Mouse (Mus musculus): ENCODE measurements around the gene Larp4. TPM values are rescaled to one million over a fixed set of nuclear protein-coding genes. Genes with fewer than 3 reads are reported as not detected.

The Larp4 gene
- total RNA-seq, 2 experiments from 2014 or later = 40.4 to 41.9 TPM

- no peak for DNase-seq
- intact Hi-C loops (cut with DNase I; ENCODE audit: low total_unique reads) = loop anchor here (5.0 kb wide), 1 partner anchor 73 kb away; no protein-coding TSS in a partner anchor
Measured at GRCm38 (mm10) chr15:100049496-100050087, 79.7 kb downstream of the Larp4 start.

GRCm38 (mm10) chr15:100050940-100051339 is 81.1 kb downstream of the Larp4 start:
- DNase-seq = no peak
- intact Hi-C loops (cut with DNase I; ENCODE audit: low total_unique reads) = no loop called here

DNA sequence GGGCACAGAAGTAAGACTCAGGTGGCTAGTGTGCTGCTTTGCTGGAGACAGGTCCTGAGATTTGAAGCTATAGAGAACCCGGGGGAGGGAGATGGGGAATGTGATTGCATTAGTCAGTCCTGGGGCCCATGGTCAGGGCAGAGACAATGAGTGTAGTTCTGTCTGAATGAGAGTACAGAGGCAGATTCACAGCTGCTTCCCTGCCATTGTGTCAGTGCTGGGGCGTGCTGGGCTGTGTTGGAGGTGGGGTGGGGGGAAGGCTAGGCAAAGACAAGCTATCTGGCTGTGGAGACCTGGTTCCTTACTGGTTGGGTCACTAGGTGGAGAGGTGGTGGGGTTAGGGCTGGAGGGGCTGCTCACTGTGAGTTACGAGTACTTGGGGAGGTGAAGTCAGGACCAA is 82.9 kb downstream of the Larp4 start:
- no peak for DNase-seq
- intact Hi-C loops (cut with DNase I; ENCODE audit: low total_unique reads) = no loop called here

DNA sequence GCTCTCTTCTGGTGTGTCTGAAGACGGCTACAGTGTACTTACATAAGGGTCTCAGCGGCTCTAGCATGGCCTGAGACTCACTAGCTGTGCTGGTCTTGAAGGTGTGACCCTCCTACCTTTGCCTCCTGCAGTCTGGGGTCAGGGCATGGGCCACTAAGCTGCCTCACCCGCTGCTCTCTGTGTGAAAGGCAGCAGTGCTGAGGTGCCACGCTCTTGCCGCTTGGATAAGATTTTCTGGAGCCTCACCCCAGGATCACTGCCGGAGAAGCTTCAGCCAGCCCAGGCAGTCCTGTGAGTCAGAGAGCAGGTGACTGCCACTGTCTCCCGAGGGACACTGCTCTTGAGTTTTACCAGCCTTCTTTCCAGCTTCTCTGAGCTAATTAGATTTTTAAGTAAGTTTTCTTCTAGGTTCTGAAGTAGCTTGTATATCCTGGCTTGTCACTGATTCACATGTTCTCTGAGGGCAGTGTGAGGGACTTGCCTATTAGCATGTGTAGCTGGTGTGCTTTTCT is 86.6 kb downstream of the Larp4 start:
- intact Hi-C loops (cut with DNase I; ENCODE audit: low total_unique reads) = no loop called here

DNA sequence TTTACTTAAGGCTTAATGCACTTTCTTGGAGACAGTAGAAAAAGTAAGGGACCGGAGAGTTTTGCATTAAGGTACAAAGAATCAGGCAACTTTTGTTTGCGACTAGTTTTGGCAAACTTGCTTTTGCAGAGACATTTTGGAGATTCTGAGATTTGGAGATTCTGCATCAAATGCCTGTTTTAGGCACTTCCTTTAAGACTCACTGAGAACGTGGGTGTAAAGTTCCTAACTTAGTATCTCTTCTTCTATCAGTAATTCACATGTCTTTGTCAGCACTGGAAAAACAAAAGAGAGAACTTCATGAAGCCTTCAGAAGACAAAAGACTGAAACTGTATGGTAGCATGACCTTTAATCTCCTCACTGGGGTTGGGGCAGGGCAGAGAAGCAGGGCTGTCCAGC is 87.8 kb downstream of the Larp4 start:
- intact Hi-C loops (cut with DNase I; ENCODE audit: low total_unique reads) = no loop called here
- no peak for DNase-seq

More for the DNA sequence above, 86.6 kb downstream of the Larp4 start:
- DNase-seq = no peak

GRCm38 (mm10) chr15:100058143-100058542 is 88.3 kb downstream of the Larp4 start:
- intact Hi-C loops (cut with DNase I; ENCODE audit: low total_unique reads) = no loop called here
- no peak for DNase-seq

DNA sequence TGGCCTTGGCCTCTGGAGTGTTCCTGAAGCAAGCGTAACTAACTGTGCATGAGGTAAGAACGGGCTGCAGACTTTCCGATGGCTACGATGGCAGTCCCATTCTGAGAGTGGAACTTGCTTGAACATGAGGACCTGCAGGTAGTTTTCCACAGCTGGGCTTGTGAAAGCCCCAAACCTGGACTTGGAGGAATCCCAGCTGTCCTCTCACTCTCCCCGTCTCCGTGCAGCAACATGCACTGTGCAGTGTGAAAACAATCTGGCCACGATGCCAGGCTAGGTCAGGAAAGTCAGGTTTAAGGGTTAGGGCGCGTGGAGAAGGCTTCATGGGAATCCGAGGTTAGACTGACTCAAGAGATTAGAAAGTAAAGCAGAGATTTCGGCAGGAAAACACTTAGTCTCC is 89.0 kb downstream of the Larp4 start:
- intact Hi-C loops (cut with DNase I; ENCODE audit: low total_unique reads) = no loop called here

DNA sequence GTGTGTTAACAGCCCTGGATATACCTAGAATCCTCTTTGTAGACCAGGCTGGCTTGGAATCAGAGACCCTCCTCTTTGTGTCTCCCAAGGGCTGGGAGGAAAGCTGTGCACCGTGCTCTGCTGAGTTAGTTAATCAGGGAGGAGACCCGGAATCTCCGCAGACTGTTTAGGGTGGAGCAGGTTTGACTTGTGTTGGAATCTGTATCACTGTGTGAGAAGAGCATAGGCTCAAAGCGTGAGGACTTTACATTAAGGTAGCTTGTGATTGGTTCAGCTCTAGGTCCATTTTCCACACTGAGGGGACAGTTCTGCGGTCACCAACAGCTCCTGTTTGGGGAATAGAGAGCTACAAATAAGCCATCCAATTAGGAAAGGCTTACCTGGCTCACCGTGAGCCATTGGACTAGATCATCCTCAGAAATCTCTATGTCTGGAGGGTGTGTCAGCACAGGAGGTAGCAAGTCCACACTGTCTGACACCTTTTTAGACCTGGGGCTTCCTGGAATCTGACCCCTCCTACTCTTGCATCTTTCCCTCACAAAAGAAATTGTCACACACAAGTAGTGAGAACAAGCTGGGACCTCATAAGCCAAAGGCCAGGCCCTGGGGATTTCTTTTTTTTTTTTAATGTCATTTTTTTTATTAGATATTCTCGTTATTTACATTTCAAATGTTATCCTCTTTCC is 89.9 kb downstream of the Larp4 start:
- DNase-seq = no peak
- intact Hi-C loops (cut with DNase I; ENCODE audit: low total_unique reads) = no loop called here

More for the DNA sequence above, 89.0 kb downstream of the Larp4 start:
- DNase-seq = no peak

DNA sequence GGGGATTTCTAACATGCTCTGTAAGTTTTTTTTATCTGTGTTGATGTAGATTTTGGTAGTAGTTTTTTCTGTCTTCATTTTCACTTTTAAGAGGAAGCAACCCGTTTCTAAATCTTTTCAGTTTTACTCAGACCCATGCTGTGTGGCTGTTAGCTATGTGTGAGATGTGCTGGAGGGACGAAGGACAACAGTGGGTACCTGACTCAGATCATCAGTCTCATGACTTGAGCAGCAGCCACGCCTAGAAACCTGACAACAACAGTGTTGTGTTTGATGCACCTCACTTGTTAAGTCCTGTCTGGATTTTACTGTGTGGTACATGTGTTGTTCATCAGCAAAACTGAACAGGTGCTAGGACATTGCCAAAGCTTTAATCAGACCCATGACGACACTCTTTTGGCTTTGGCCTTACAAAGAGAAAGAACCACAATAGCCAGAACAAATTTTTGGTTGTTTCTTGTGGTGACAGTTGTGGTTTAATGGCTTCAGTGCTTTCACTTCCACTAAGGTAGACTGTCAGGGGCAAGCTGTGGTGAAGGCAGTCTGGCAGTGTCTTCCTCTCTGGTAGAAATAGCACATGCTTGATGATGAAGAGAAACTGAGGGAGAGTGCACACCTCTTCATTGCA is 90.8 kb downstream of the Larp4 start:
- intact Hi-C loops (cut with DNase I; ENCODE audit: low total_unique reads) = no loop called here
- DNase-seq = no peak

GRCm38 (mm10) chr15:100061377-100061776 is 91.5 kb downstream of the Larp4 start:
- intact Hi-C loops (cut with DNase I; ENCODE audit: low total_unique reads) = no loop called here
- no peak for DNase-seq

- intact Hi-C loops (cut with DNase I; ENCODE audit: low total_unique reads) = no loop called here
- DNase-seq = no peak
Measured at GRCm38 (mm10) chr15:100063229-100063773, 93.4 kb downstream of the Larp4 start.

Other genes starting within 250 kb of the Larp4 start
- 100 to 1,000 TPM; 182 TPM for gene Cox14, start 244.4 kb upstream of the Larp4 start, total RNA-seq (2021)
- 10 to 100 TPM; 10.4 to 10.6 TPM for gene Cers5, start 197.2 kb upstream of the Larp4 start, total RNA-seq (2021)
- 10 to 100 TPM; 16.8 to 23.0 TPM for gene Lima1, start 94.6 kb upstream of the Larp4 start, total RNA-seq (2021)
- under 1 TPM; 0.04 to 0.07 TPM for gene Fam186a, start 3.0 kb upstream of the Larp4 start, total RNA-seq (2021)
- 10 to 100 TPM; 10.8 to 13.2 TPM for gene Dip2b, start 68.6 kb downstream of the Larp4 start, total RNA-seq (2021)

Data from gastrocnemius, postnatal 14 days (tissue).